Mouse (Mus musculus): ENCODE measurements at regions not wholly inside any gene's neighbourhood (a gene's known extent, or its start where the extent isn't known, plus 50 kb on each side); places are given as distances from the start of the nearest gene placed in this dataset.

DNA sequence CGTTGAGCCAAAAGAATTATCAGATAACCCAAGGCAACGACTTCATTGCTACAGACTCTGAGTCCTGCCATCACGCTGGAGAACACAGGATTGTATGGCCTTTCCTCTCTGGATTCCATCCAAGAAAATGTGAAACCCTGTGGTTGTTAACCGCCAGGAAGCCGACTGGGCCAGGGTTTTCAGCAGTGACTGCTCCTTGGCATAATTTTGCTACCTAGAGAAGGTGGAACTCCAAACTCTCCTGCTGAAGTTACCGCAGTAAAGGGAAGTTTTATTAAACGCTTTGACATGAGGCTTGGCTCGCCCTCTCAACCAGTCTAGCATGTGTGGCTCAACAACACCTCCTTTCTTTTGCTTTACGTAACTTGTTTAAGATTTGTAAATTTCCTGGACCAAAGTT lies 116.9 kb downstream of the Wif1 start:
- no peak for ATAC-seq (replicated peaks; ENCODE audit: insufficient number of reproducible peaks, insufficient read depth, low FRiP score, low read depth)
- WGBS, result 56% methylated on average over 9 of the region's 9 CpGs
- Histone ChIP-seq H3K36me3 (no peaks in the 10 kb centered on the region), H3K4me1 (replicated peaks) (peaks cover 7% of the 10 kb centered on the region), H3K9me3 (replicated peaks) (no peaks in the 10 kb centered on the region), H3K9ac (no peak overlapping the region), H3K4me3 (no peak overlapping the region), H3K27me3 (no peaks in the 10 kb centered on the region), H3K27ac (no peak overlapping the region), H3K4me2 (no peak overlapping the region)

DNA sequence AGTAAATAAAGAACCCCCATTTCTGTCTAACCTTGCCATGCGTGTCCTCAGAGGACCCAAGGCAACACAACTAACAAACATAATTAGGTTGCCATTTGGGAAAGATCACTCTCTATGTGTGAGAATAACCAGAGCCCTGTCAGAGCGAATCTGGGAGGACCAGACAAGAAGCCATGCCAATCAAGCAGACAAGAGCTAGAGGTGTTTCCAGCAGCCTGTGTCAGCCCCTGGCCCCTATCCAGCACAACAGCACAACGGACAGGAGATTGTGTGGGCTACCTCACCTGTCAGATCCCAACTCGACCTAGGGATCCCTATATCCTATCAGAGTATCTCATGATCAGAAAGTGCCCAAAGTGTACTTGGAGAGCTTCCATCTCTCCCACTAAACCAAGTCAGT lies 119.9 kb downstream of the Wif1 start:
- Histone ChIP-seq H3K27me3 (no peaks in the 10 kb centered on the region), H3K4me1 (replicated peaks) (peaks cover 7% of the 10 kb centered on the region), H3K4me2 (no peak overlapping the region), H3K9ac (no peak overlapping the region), H3K36me3 (no peaks in the 10 kb centered on the region), H3K9me3 (replicated peaks) (no peaks in the 10 kb centered on the region), H3K27ac (peak overlapping the region; percentile 57; the same call in 1 of the 2 replicates), H3K4me3 (no peak overlapping the region)
- 26% methylated on average over 4 of the region's 4 CpGs for WGBS
- ATAC-seq (replicated peaks; ENCODE audit: insufficient number of reproducible peaks, insufficient read depth, low FRiP score, low read depth), result peak; percentile 70; the same call in 1 of the 2 replicates

DNA sequence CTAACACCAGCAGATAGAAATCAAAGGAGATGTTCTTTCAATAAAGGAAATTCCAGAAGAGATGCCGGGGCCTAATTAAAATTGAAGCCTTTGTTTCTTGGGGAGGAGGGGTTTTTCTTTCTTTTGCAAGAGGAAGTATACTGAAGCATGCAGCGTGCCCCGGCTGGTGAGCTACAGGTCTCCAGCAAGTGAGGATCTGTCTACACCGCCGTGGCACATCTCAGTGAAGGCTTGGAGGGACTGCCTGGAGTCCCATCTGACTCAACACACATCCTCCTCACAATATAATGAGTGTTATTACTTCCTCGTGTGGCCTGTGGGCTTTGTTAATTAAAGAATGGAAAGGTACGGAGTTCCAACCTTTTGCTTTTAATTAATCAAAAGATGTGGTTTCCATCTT lies 126.7 kb downstream of the Wif1 start:
- peak overlapping the region; percentile 40; the same call in 1 of the 2 replicates for H3K27ac ChIP-seq
- H3K9me3 ChIP-seq (replicated peaks), result 0 out of 2 replicates have a peak, but pooled peaks cover 3% of the 10 kb centered on the region
- no peak overlapping the region for H3K9ac ChIP-seq
- 81% methylated on average over 7 of the region's 7 CpGs for WGBS
- H3K36me3 ChIP-seq, result no peaks in the 10 kb centered on the region
- peaks cover 10% of the 10 kb centered on the region for H3K4me1 ChIP-seq (replicated peaks)
- no peak overlapping the region for H3K4me3 ChIP-seq
- H3K27me3 ChIP-seq, result no peaks in the 10 kb centered on the region
- no peak overlapping the region for H3K4me2 ChIP-seq
- no peak for ATAC-seq (replicated peaks; ENCODE audit: insufficient number of reproducible peaks, insufficient read depth, low FRiP score, low read depth)

- Histone ChIP-seq H3K4me3 (0 out of 2 replicates have a peak overlapping the region, but pooled peaks have one; percentile 5), H3K9ac (no peak overlapping the region), H3K4me2 (peak overlapping the region; percentile 45), H3K9me3 (replicated peaks) (0 out of 2 replicates have a peak, but pooled peaks cover 3% of the 10 kb centered on the region), H3K27ac (peak overlapping the region; percentile 40), H3K4me1 (replicated peaks) (peaks cover 10% of the 10 kb centered on the region), H3K36me3 (no peaks in the 10 kb centered on the region), H3K27me3 (no peaks in the 10 kb centered on the region)
- 38% methylated on average over 11 of the region's 11 CpGs for WGBS
- ATAC-seq (replicated peaks; ENCODE audit: insufficient number of reproducible peaks, insufficient read depth, low FRiP score, low read depth), result peak; percentile 75; the same call in 1 of the 2 replicates
Measured at GRCm38 (mm10) chr10:121161201-121161600, 127.4 kb downstream of the Wif1 start.

GRCm38 (mm10) chr10:121174022-121174421 lies 140.3 kb downstream of the Wif1 start:
- H3K27me3 ChIP-seq, result no peaks in the 10 kb centered on the region
- no peaks in the 10 kb centered on the region for H3K9me3 ChIP-seq (replicated peaks)
- H3K36me3 ChIP-seq, result no peaks in the 10 kb centered on the region
- no peak for ATAC-seq (replicated peaks; ENCODE audit: insufficient number of reproducible peaks, insufficient read depth, low FRiP score, low read depth)
- no peaks in the 10 kb centered on the region for H3K4me1 ChIP-seq (replicated peaks)
- no peak overlapping the region for H3K27ac ChIP-seq
- H3K4me3 ChIP-seq, result no peak overlapping the region
- H3K9ac ChIP-seq, result no peak overlapping the region
- H3K4me2 ChIP-seq, result no peak overlapping the region
- WGBS, result 82% methylated on average over 9 of the region's 9 CpGs

DNA sequence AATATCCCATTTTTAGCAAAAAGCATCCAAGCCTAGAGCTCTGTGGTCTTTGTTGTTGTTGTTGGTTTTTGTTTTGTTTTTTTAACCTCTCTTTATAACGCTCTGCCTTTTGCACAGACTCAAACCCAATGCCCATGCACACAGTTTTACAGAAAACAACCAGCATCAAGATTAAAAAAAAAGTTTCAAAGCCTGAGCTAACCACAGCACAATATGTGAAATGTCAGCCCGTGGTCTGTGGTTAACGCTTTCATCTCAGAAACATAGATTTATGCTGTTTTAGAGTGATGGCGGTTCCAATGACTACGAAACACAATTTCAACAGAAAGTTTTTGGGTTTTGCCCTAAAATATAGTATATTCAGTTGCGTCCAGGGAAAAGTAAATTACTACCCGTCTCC lies 155.4 kb downstream of the Wif1 start:
- no peak overlapping the region for H3K4me2 ChIP-seq
- WGBS, result 91% methylated on average over 7 of the region's 7 CpGs

GRCm38 (mm10) chr10:121199236-121199635 lies 151.8 kb downstream of the Tbc1d30 start:
- H3K9ac ChIP-seq, result no peak overlapping the region
- no peak overlapping the region for H3K27ac ChIP-seq
- no peak overlapping the region for H3K4me2 ChIP-seq
- H3K27me3 ChIP-seq, result no peaks in the 10 kb centered on the region
- H3K36me3 ChIP-seq, result no peaks in the 10 kb centered on the region
- 62% methylated on average over 2 of the region's 2 CpGs for WGBS
- no peaks in the 10 kb centered on the region for H3K9me3 ChIP-seq (replicated peaks)
- H3K4me1 ChIP-seq (replicated peaks), result no peaks in the 10 kb centered on the region
- no peak overlapping the region for H3K4me3 ChIP-seq
- ATAC-seq (replicated peaks; ENCODE audit: insufficient number of reproducible peaks, insufficient read depth, low FRiP score, low read depth), result no peak

More for the DNA sequence above, 155.4 kb downstream of the Wif1 start:
- ATAC-seq (replicated peaks; ENCODE audit: insufficient number of reproducible peaks, insufficient read depth, low FRiP score, low read depth), result no peak
- Histone ChIP-seq H3K9ac (no peak overlapping the region), H3K27me3 (no peaks in the 10 kb centered on the region), H3K36me3 (no peaks in the 10 kb centered on the region), H3K9me3 (replicated peaks) (no peaks in the 10 kb centered on the region), H3K27ac (no peak overlapping the region), H3K4me1 (replicated peaks) (no peaks in the 10 kb centered on the region), H3K4me3 (no peak overlapping the region)

DNA sequence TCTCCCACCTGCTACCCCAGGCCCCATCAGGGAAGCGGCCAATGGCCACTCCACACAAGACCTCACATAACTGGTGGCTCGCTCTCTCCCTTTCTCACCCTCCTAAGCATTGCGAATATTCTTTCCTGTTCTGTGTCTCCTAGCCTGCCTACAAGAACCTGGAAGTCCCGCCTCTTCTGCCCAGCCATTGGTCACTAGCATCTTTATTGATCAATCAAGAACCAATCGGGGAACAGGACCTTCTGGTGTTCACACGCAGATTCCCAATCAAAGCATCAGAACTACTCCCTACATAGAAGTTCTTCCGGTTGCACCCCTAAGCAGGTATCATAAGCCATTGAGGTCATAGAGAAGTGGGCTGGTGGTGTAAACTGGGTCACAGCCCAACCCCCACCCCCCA lies 148.5 kb downstream of the Tbc1d30 start:
- 85% methylated on average over 7 of the region's 7 CpGs for WGBS
- no peak overlapping the region for H3K4me3 ChIP-seq
- no peak overlapping the region for H3K4me2 ChIP-seq
- H3K27me3 ChIP-seq, result no peaks in the 10 kb centered on the region
- no peak for ATAC-seq (replicated peaks; ENCODE audit: insufficient number of reproducible peaks, insufficient read depth, low FRiP score, low read depth)
- H3K9ac ChIP-seq, result no peak overlapping the region
- no peaks in the 10 kb centered on the region for H3K9me3 ChIP-seq (replicated peaks)
- no peak overlapping the region for H3K27ac ChIP-seq
- peaks cover 9% of the 10 kb centered on the region for H3K4me1 ChIP-seq (replicated peaks)
- H3K36me3 ChIP-seq, result no peaks in the 10 kb centered on the region

- Histone ChIP-seq H3K27me3 (no peaks in the 10 kb centered on the region), H3K36me3 (no peaks in the 10 kb centered on the region), H3K4me2 (no peak overlapping the region), H3K27ac (peak overlapping the region; percentile 55; the same call in 1 of the 2 replicates), H3K4me3 (no peak overlapping the region), H3K9ac (no peak overlapping the region), H3K4me1 (replicated peaks) (peaks cover 9% of the 10 kb centered on the region), H3K9me3 (replicated peaks) (no peaks in the 10 kb centered on the region)
- WGBS, result 84% methylated on average over 11 of the region's 11 CpGs
- no peak for ATAC-seq (replicated peaks; ENCODE audit: insufficient number of reproducible peaks, insufficient read depth, low FRiP score, low read depth)
Measured at GRCm38 (mm10) chr10:121205551-121205950, 145.5 kb downstream of the Tbc1d30 start.

DNA sequence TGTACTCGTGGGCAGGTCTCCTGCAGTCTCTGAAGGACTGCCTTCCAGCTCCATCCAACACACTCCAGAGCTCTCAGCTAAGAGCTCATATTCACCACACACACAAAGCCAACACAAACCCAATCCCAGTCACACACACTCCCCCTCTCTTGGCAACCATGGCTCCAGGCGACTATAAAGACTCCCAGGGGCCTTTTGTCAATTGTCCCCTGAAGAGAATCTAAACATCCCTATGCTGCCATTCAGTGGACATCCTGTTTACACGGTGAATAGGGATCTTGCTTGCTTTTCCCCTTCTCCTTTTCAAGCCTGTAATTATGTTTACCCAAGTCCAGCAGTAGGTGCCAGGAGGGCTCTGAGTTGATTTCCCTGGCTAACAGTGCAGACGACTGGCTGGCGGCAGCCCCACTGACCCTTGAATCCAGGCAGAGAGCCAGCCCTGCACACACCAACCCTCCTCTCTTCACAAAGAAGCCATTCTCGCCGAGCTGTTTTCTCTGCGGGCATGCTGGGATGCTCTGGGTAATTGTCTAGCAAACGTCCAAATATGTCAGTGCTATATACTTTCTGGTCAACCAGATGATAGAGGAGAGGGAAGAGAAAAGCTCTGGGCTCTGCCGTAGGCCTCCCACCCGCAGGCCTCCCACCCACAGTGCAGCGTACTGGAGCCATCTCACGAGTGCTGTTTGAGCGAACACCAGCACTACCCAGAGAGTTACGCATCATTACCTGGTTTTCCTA lies 144.9 kb downstream of the Tbc1d30 start:
- 41% methylated on average over 15 of the region's 15 CpGs for WGBS
- Histone ChIP-seq H3K4me3 (no peak overlapping the region), H3K4me2 (peak overlapping the region; percentile 22; the same call in 1 of the 2 replicates), H3K36me3 (no peaks in the 10 kb centered on the region), H3K27ac (peak overlapping the region; percentile 55), H3K27me3 (no peaks in the 10 kb centered on the region), H3K4me1 (replicated peaks) (peaks cover 9% of the 10 kb centered on the region), H3K9me3 (replicated peaks) (no peaks in the 10 kb centered on the region), H3K9ac (no peak overlapping the region)
- peak; percentile 80 for ATAC-seq (replicated peaks; ENCODE audit: insufficient number of reproducible peaks, insufficient read depth, low FRiP score, low read depth)

DNA sequence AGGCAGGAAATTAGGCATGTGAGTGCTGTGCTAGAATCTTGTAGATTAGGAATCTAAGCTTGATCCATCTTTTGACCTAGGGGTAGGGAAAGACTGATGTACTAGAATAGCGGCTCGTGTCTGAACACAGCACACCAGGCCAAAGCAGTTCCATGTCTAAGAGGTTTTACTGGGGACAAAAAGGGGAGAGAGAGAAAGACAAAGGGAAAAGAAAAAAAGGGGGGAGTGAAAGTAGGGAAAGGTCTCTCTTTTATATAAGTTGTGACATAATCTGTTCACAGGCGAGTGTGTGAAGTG lies 144.4 kb downstream of the Tbc1d30 start:
- Histone ChIP-seq H3K4me1 (replicated peaks) (peaks cover 9% of the 10 kb centered on the region), H3K9me3 (replicated peaks) (no peaks in the 10 kb centered on the region), H3K27ac (peak overlapping the region; percentile 55; the same call in 1 of the 2 replicates), H3K27me3 (no peaks in the 10 kb centered on the region), H3K4me2 (no peak overlapping the region), H3K9ac (no peak overlapping the region), H3K4me3 (no peak overlapping the region), H3K36me3 (no peaks in the 10 kb centered on the region)
- ATAC-seq (replicated peaks; ENCODE audit: insufficient number of reproducible peaks, insufficient read depth, low FRiP score, low read depth), result no peak
- 82% methylated on average over 3 of the region's 3 CpGs for WGBS

Data from heart, embryonic 15.5 days (tissue).